Mouse (Mus musculus) cerebellum, adult 2 months (tissue): Measurements from ENCODE around the gene Pknox2.

Experiments used
- CTCF ChIP-seq: fragments of 200-500 bp; IDR thresholded peaks from 2 replicates; pipeline ENCODE4 v1.5.1; 2011; ENCODE audit warnings: low read depth, mild to moderate bottlenecking, control low read depth, low read length, moderate library complexity, borderline replicate concordance; ENCODE audit not compliant: insufficient read depth
- POLR2A ChIP-seq: fragments of 200-500 bp; IDR thresholded peaks from 2 replicates; pipeline ENCODE4 v1.6.1; 2011; ENCODE audit warnings: low read length, control low read depth, borderline replicate concordance; ENCODE audit not compliant: insufficient read depth

- TF ChIP-seq CTCF (no peak), POLR2A (no peak)
Observed at GRCm38 (mm10) chr9:37054703-37055102, 92.5 kb downstream of the Pknox2 start.
